8 mouse cellular contexts compared by ENCODE assay signal in the genomic region with DNA sequence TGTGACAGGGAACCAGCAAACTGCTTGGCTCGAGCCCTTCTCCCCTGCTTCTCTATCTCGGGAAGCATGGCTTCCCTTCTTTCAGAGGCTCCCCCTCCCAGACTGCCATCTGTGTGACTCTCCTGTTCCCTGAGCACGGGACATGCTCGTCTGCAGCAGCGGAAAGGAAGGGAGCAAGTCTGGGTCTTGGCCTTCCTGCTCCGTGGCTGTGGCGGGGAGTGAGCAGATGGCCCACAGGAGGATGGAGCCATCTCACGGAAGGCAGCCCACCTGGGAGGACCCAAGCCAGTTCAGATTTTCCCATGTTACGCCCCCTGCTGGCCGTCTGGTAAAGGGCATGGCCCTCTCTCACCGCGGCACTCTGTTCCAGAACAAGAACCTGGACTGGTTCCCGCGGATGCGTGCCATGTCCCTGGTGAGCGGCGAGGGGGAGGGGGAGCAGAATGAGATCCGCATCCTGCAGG. TPM values are rescaled to one million over a fixed set of nuclear protein-coding genes. Genes with fewer than 3 reads are reported as not detected.
DNase-seq lines count a peak whose midpoint lies in the region; ATAC-seq and TF ChIP-seq lines count a peak whose summit lies in the region.

No protein-coding gene starts in this region.

- H3K4me2 ChIP-seq in forebrain, embryonic 12.5 days, result peak overlapping the region; percentile 22; the same call in 1 of the 2 replicates
- H3K4me2 ChIP-seq in midbrain, embryonic 11.5 days, result peak overlapping the region; percentile 25

- ATAC-seq in forebrain, embryonic 12.5 days (ENCODE audit: low FRiP score), result peak; percentile 66
- peak; percentile 23; the same call in 1 of the 2 replicates for ATAC-seq in midbrain, embryonic 11.5 days (ENCODE audit: low FRiP score)

- peaks cover 25% of the 10 kb centered on the region for H3K4me1 ChIP-seq in forebrain, embryonic 12.5 days
- H3K4me1 ChIP-seq in midbrain, embryonic 11.5 days (ENCODE audit: control insufficient read depth, insufficient read depth, low read length), result peaks cover 7% of the 10 kb centered on the region

- 3% methylated on average over 18 of the region's 18 CpGs for WGBS in forebrain, embryonic 12.5 days
- 6% methylated on average over 18 of the region's 18 CpGs for WGBS in midbrain, embryonic 11.5 days

- H3K9ac ChIP-seq in forebrain, embryonic 12.5 days, result no peak overlapping the region
- no peak overlapping the region for H3K9ac ChIP-seq in midbrain, embryonic 11.5 days (ENCODE audit: low read length)

- intact Hi-C loops in heart, postnatal 14 days (cut with DNase I), result loop anchor here (10.0 kb wide), 1 partner anchor 186 kb away; a partner anchor contains a TSS

- TF ChIP-seq POLR2A in brain, embryonic 14.5 days (IDR thresholded peaks at IDR 0.05; ENCODE audit: borderline replicate concordance, extremely low read depth, insufficient read depth, insufficient read length, poor library complexity, severe bottlenecking), result no peak

- 0 out of 2 replicates have a peak overlapping the region, but pooled peaks have one; percentile 50 for H3K27ac ChIP-seq in forebrain, embryonic 12.5 days
- peak overlapping the region; percentile 28; the same call in 1 of the 2 replicates for H3K27ac ChIP-seq in midbrain, embryonic 11.5 days (ENCODE audit: low read depth, low read length)

- H3K27me3 ChIP-seq in forebrain, embryonic 12.5 days, result peaks cover 13% of the 10 kb centered on the region
- H3K27me3 ChIP-seq in midbrain, embryonic 11.5 days (ENCODE audit: control insufficient read depth, insufficient read depth, low read length), result no peaks in the 10 kb centered on the region

- peaks cover 38% of the 10 kb centered on the region for H3K36me3 ChIP-seq in forebrain, embryonic 12.5 days (replicated peaks)
- no peaks in the 10 kb centered on the region for H3K36me3 ChIP-seq in midbrain, embryonic 11.5 days (ENCODE audit: control insufficient read depth, insufficient read depth, low read length)

- no peaks in the 10 kb centered on the region for H3K9me3 ChIP-seq in forebrain, embryonic 12.5 days
- no peaks in the 10 kb centered on the region for H3K9me3 ChIP-seq in midbrain, embryonic 11.5 days (ENCODE audit: control insufficient read depth, low read length)

- peak; percentile 77 for TF ChIP-seq CTCF in brain, embryonic 14.5 days (IDR thresholded peaks at IDR 0.05; ENCODE audit: borderline replicate concordance, extremely low read depth, insufficient read depth, insufficient read length)

- DNase-seq in NIH3T3 (ENCODE audit: low read depth) (peak; percentile 56), MN1 (ENCODE audit: low spot score) (no peak)
- peak; percentile 78 for DNase-seq in brain, embryonic 14.5 days (ENCODE audit: low read depth)
- peak; percentile 78 to 86 for DNase-seq in heart, postnatal 14 days
- peak; percentile 85 to 88 for DNase-seq in layer of hippocampus, postnatal 10 days (ENCODE audit: low spot score in 2 of 2)
- DNase-seq in midbrain, embryonic 11.5 days (ENCODE audit: low spot score, missing footprints), result peak; percentile 96
- DNase-seq in right cerebral cortex, postnatal 36 days (ENCODE audit: low spot score in 2 of 2), result peak; percentile 56 to 57

- H3K4me3 ChIP-seq in forebrain, embryonic 12.5 days (replicated peaks), result no peak overlapping the region
- H3K4me3 ChIP-seq in midbrain, embryonic 11.5 days (ENCODE audit: low read depth, low read length), result no peak overlapping the region

RNA-seq across cellular contexts. Expression of a gene that starts 13.1 kb away (rescaled TPM):
- 242 and 333 TPM in 2 replicates for polyA plus RNA-seq in brain, embryonic 14.5 days (2012; rRNA removed)
- 274 and 306 TPM in 2 replicates for polyA plus RNA-seq in forebrain, embryonic 12.5 days (2016; fragmentation: Nextera tagmentation; extraction: Ambion mirVana)
- total RNA-seq in heart, postnatal 14 days (2021), result 100 to 1,000 TPM; 270 to 283 TPM
- 100 to 1,000 TPM; 152 to 168 TPM for total RNA-seq in layer of hippocampus, postnatal 10 days (2021)
- polyA plus RNA-seq in midbrain, embryonic 11.5 days (2014; fragmentation: Nextera tagmentation; extraction: Ambion mirVana), result 316 and 332 TPM in 2 replicates

RNA-seq across cellular contexts. Expression of a gene that starts 47.0 kb away (rescaled TPM):
- 0.29 and 0.33 TPM in 2 replicates for polyA plus RNA-seq in brain, embryonic 14.5 days (2012; rRNA removed)
- polyA plus RNA-seq in forebrain, embryonic 12.5 days (2016; fragmentation: Nextera tagmentation; extraction: Ambion mirVana), result 0.13 TPM in 1 of 2 replicates, not detected in the other
- 10 to 100 TPM in 1 of 2 experiments, 1 to 10 TPM in 1; 8.9 to 10.7 TPM for total RNA-seq in heart, postnatal 14 days (2021)
- not detected for total RNA-seq in layer of hippocampus, postnatal 10 days (2021)
- polyA plus RNA-seq in midbrain, embryonic 11.5 days (2014; fragmentation: Nextera tagmentation; extraction: Ambion mirVana), result 0.07 and 0.48 TPM in 2 replicates
